Mouse (Mus musculus): ENCODE data around the gene Dnajc12.
"Not testable (repeated sequence)": the region's sequence is repeated elsewhere in the genome, so short reads cannot be mapped to it uniquely, and the experiment has no call there.

The Dnajc12 gene

GRCm38 (mm10) chr10:63382372-63383279 lies at the start of gene Dnajc12:
Gene Dnajc12 (plus strand): TSS chr10:63382443.
- peak; percentile 73 to 81 for DNase-seq (ENCODE audit: low spot score in 2 of 2)

GRCm38 (mm10) chr10:63336901-63337300 lies 45.3 kb upstream of the Dnajc12 start:
- no peak for DNase-seq (ENCODE audit: low spot score in 2 of 2)

GRCm38 (mm10) chr10:63337326-63337725 lies 44.9 kb upstream of the Dnajc12 start:
- DNase-seq (ENCODE audit: low spot score in 2 of 2) = no peak

GRCm38 (mm10) chr10:63337951-63338836 lies 44.0 kb upstream of the Dnajc12 start:
- DNase-seq (ENCODE audit: low spot score in 2 of 2) = peak; percentile 26 to 49

GRCm38 (mm10) chr10:63338914-63339643 lies 43.2 kb upstream of the Dnajc12 start:
- peak; percentile 61 to 81 for DNase-seq (ENCODE audit: low spot score in 2 of 2)

GRCm38 (mm10) chr10:63341351-63341750 lies 40.9 kb upstream of the Dnajc12 start:
- no peak for DNase-seq (ENCODE audit: low spot score in 2 of 2)

- DNase-seq (ENCODE audit: low spot score in 2 of 2) = no peak
Measured at GRCm38 (mm10) chr10:63344751-63345150, 37.5 kb upstream of the Dnajc12 start.

GRCm38 (mm10) chr10:63348291-63348690 lies 34.0 kb upstream of the Dnajc12 start:
- DNase-seq (ENCODE audit: low spot score in 2 of 2) = no peak

GRCm38 (mm10) chr10:63350666-63351065 lies 31.6 kb upstream of the Dnajc12 start:
- no peak for DNase-seq (ENCODE audit: low spot score in 2 of 2)

- not testable (repeated sequence) for DNase-seq (ENCODE audit: low spot score in 2 of 2)
Measured at GRCm38 (mm10) chr10:63351099-63351498, 31.1 kb upstream of the Dnajc12 start.

- no peak for DNase-seq (ENCODE audit: low spot score in 2 of 2)
Measured at GRCm38 (mm10) chr10:63352111-63352510, 30.1 kb upstream of the Dnajc12 start.

GRCm38 (mm10) chr10:63360502-63360901 lies 21.7 kb upstream of the Dnajc12 start:
- DNase-seq (ENCODE audit: low spot score in 2 of 2) = no peak

GRCm38 (mm10) chr10:63365918-63366455 lies 16.3 kb upstream of the Dnajc12 start:
- no peak for DNase-seq (ENCODE audit: low spot score in 2 of 2)

- DNase-seq (ENCODE audit: low spot score in 2 of 2) = no peak
Measured at GRCm38 (mm10) chr10:63367386-63367785, 14.9 kb upstream of the Dnajc12 start.

GRCm38 (mm10) chr10:63368041-63368440 lies 14.2 kb upstream of the Dnajc12 start:
- DNase-seq (ENCODE audit: low spot score in 2 of 2) = no peak

- no peak for DNase-seq (ENCODE audit: low spot score in 2 of 2)
Measured at GRCm38 (mm10) chr10:63376303-63376702, 5.9 kb upstream of the Dnajc12 start.

- peak; percentile 19 to 45 for DNase-seq (ENCODE audit: low spot score in 2 of 2)
Measured at GRCm38 (mm10) chr10:63377468-63377867, 4.8 kb upstream of the Dnajc12 start.

GRCm38 (mm10) chr10:63378948-63379680 lies 3.1 kb upstream of the Dnajc12 start:
- DNase-seq (ENCODE audit: low spot score in 2 of 2) = no peak

GRCm38 (mm10) chr10:63381498-63382280 lies 554 bp upstream of the Dnajc12 start, which contains the start of gene Sirt1:
Gene Sirt1 (minus strand): TSS chr10:63381704.
- DNase-seq (ENCODE audit: low spot score in 2 of 2) = no peak

- DNase-seq (ENCODE audit: low spot score in 2 of 2) = not testable (repeated sequence)
Measured at GRCm38 (mm10) chr10:63385897-63386296, 3.7 kb downstream of the Dnajc12 start.

All from frontal cortex, postnatal 10 days (tissue).